11 mouse cellular contexts compared by ENCODE assay signal in genomic region chr17:70442976-70443375, GRCm38 (mm10).
DNase-seq lines count a peak whose midpoint lies in the region; ATAC-seq lines count a peak whose summit lies in the region.
"Had no signal": no experiment of that assay in that cellular context is flagged by ENCODE, and none has a peak within 500 bp of the region (broad histone marks: within the 10 kb centered on the region; RNA-seq: fewer than 3 reads in every experiment).

No protein-coding gene starts in this region.

- no peak overlapping the region for H3K27ac ChIP-seq in intestine, embryonic 15.5 days

- H3K4me1 ChIP-seq in intestine, embryonic 15.5 days (replicated peaks): no peaks in the 10 kb centered on the region

- no peaks in the 10 kb centered on the region for H3K36me3 ChIP-seq in intestine, embryonic 15.5 days

- WGBS in intestine, embryonic 15.5 days: 91% methylated on average over 14 of the region's 14 CpGs

- H3K4me3 ChIP-seq in intestine, embryonic 15.5 days (replicated peaks): no peak overlapping the region
- H3K4me3 ChIP-seq: myocyte had no signal

- ATAC-seq in intestine, embryonic 15.5 days: no peak
- ATAC-seq: activated CD4-positive, CD25-positive, alpha-beta regulatory T cell, adult 4 months had no signal

- no peak overlapping the region for H3K4me2 ChIP-seq in intestine, embryonic 15.5 days (replicated peaks)

- H3K27me3 ChIP-seq in intestine, embryonic 15.5 days (replicated peaks): no peaks in the 10 kb centered on the region

- H3K9me3 ChIP-seq in intestine, embryonic 15.5 days: no peaks in the 10 kb centered on the region

- H3K9ac ChIP-seq in intestine, embryonic 15.5 days: no peak overlapping the region

- DNase-seq in layer of hippocampus, adult 11-12 months (ENCODE audit: low spot score): peak; percentile 65
- no peak for DNase-seq in layer of hippocampus, postnatal 25 days (ENCODE audit: extremely low spot score in 1 of 2, low spot score in 1 of 2)
- DNase-seq in cerebellum, adult 9-11 months: peak; percentile 82
- peak; percentile 28 for DNase-seq in left cerebral cortex, adult 11 months (ENCODE audit: low spot score)
- DNase-seq in right cerebral cortex, postnatal 25 days: peak; percentile 67
- DNase-seq in gastrocnemius, postnatal 25 days: no peak
- no peak for DNase-seq in spleen, postnatal 10 days (ENCODE audit: low spot score in 2 of 2)
- DNase-seq: kidney, adult 9 months had no signal

Comparison
In these comparisons a context has a peak if more than half of its experiments do, and no peak if none do; other contexts are left out.
1. DNase-seq: peak in layer of hippocampus, adult 11-12 months (single experiment), cerebellum, adult 9-11 months (single experiment), left cerebral cortex, adult 11 months (single experiment) and right cerebral cortex, postnatal 25 days (single experiment); none in layer of hippocampus, postnatal 25 days (0 of 2), gastrocnemius, postnatal 25 days (single experiment) and spleen, postnatal 10 days (0 of 2).